Mouse (Mus musculus) liver, embryonic 16.5 days (tissue): ENCODE measurements at regions not wholly inside any gene's neighbourhood (a gene's known extent, or its start where the extent isn't known, plus 50 kb on each side); places are given as distances from the start of the nearest gene placed in this dataset.

Experiments used
- ATAC-seq: fragments of 200-750 bp; cut with Nextera tagmentation; 2 replicates; pipeline ENCODE4 v1.8.0; 2017; ENCODE audit warnings: low read depth, mild to moderate bottlenecking, moderate number of reproducible peaks, moderate library complexity
- H3K27ac ChIP-seq: fragments of 300-500 bp; sonication (generic); 2 replicates; pipeline ENCODE4 v1.5.1; 2014; ENCODE audit warnings: mild to moderate bottlenecking, low read length
- H3K27me3 ChIP-seq: fragments of 300-500 bp; sonication (generic); 2 replicates; pipeline ENCODE4 v1.6.1; 2014; ENCODE audit warnings: low read depth, low read length, mixed read lengths; ENCODE audit not compliant: control insufficient read depth, insufficient read depth
- H3K36me3 ChIP-seq: fragments of 300-500 bp; sonication (generic); 2 replicates; pipeline ENCODE4 v1.6.1; 2014; ENCODE audit warnings: mild to moderate bottlenecking; ENCODE audit not compliant: control insufficient read depth, insufficient read depth
- H3K4me1 ChIP-seq: fragments of 300-500 bp; sonication (generic); 2 replicates; pipeline ENCODE4 v1.6.1; 2014; ENCODE audit warnings: low read depth, low read length, mixed read lengths; ENCODE audit not compliant: control insufficient read depth
- H3K4me2 ChIP-seq: fragments of 300-500 bp; sonication (generic); 2 replicates; pipeline ENCODE4 v1.6.1; 2014; ENCODE audit warnings: low read depth, low read length, mixed read lengths
- H3K4me3 ChIP-seq: fragments of 300-500 bp; sonication (generic); 2 replicates; pipeline ENCODE4 v1.5.1; 2014; ENCODE audit warnings: low read depth, mild to moderate bottlenecking, low read length
- H3K9ac ChIP-seq: fragments of 300-500 bp; sonication (generic); 2 replicates; pipeline ENCODE4 v1.6.1; 2014; ENCODE audit warnings: low read depth, low read length
- H3K9me3 ChIP-seq: fragments of 300-500 bp; sonication (generic); replicated peaks from 2 replicates; pipeline ENCODE4 v1.6.1; 2016; ENCODE audit warnings: low read length; ENCODE audit not compliant: control insufficient read depth
- WGBS: fragments of 180-500 bp; shearing (Covaris S2); extraction: QIAGEN DNeasy Blood & Tissue Kit; methylation state at CpG from one replicate; pipeline ENCODE4 v1.1.7; 2014; ENCODE audit not compliant: insufficient replicate concordance; 5-methylcytosine and 5-hydroxymethylcytosine counted together

DNA sequence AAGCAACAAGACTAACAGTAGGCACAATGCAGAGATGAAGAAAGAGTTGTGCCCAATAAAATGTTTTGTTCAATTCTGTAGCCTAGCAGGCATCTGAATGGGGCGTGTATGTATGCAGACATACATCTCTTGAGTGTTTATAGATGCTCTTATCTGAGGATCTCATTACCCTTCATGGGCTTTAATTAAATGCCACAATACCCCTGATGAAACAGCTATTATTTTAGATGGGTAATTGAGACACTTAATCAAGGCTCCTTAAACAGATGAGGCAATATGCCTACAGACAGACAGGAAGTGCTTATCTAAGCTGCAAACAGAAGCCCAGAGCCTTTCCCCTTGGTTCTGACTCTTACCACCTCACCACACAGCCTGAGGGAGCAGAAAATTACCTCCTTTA is 384.6 kb upstream of the Adamts9 start:
- Histone ChIP-seq H3K4me1 (no peaks in the 10 kb centered on the region), H3K4me3 (no peak overlapping the region), H3K9me3 (no peaks in the 10 kb centered on the region), H3K27ac (no peak overlapping the region), H3K9ac (no peak overlapping the region), H3K4me2 (no peak overlapping the region), H3K27me3 (no peaks in the 10 kb centered on the region), H3K36me3 (no peaks in the 10 kb centered on the region)
- 67% methylated on average over 1 of the region's 1 CpGs for WGBS
- no peak for ATAC-seq

DNA sequence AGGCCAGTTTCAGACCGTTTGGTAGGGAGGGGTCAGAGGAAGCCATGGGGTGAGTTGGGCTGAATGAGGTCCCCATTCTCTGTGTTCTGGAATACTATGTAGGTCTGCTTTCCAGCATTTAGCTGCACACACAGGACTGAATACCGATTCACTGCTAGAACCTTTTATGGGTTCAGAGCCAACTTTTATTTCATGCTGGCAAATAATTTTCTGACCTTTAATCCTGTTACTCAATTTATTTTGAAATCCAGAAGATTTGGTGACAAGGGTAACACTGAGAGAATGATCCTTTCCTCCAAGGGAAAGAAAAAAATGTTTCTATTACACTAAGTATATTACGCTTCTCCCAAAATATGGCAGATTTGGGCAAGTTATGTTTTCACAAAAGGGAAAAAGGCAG is 380.6 kb upstream of the Adamts9 start:
- Histone ChIP-seq H3K9me3 (no peaks in the 10 kb centered on the region), H3K27ac (no peak overlapping the region), H3K4me1 (no peaks in the 10 kb centered on the region), H3K36me3 (no peaks in the 10 kb centered on the region), H3K4me2 (no peak overlapping the region), H3K4me3 (no peak overlapping the region), H3K27me3 (no peaks in the 10 kb centered on the region), H3K9ac (no peak overlapping the region)
- ATAC-seq, result no peak
- 61% methylated on average over 3 of the region's 3 CpGs for WGBS

DNA sequence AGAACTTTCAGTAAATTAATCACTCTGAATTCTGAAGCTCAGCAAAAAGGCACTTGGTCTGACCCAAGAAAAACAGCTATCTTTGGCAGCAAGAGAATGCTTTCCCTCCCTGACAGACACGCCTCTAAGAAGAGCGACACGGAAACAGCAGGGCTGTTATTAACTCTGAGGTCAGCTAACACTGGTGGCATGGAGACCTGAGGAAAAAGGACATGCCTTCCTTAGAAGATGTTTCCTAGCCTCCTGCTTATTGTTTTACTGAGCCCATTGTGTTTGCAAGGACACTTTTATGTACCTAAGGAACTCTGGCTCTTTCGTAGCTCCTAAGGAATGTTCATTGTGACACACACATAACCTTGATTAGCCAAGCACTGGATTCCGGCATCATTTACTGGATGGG is 371.3 kb upstream of the Adamts9 start:
- no peak overlapping the region for H3K27ac ChIP-seq
- no peak for ATAC-seq
- H3K9ac ChIP-seq, result no peak overlapping the region
- H3K4me2 ChIP-seq, result no peak overlapping the region
- 47% methylated on average over 5 of the region's 5 CpGs for WGBS
- no peaks in the 10 kb centered on the region for H3K9me3 ChIP-seq
- no peaks in the 10 kb centered on the region for H3K27me3 ChIP-seq
- H3K4me3 ChIP-seq, result no peak overlapping the region
- H3K36me3 ChIP-seq, result no peaks in the 10 kb centered on the region
- no peaks in the 10 kb centered on the region for H3K4me1 ChIP-seq

DNA sequence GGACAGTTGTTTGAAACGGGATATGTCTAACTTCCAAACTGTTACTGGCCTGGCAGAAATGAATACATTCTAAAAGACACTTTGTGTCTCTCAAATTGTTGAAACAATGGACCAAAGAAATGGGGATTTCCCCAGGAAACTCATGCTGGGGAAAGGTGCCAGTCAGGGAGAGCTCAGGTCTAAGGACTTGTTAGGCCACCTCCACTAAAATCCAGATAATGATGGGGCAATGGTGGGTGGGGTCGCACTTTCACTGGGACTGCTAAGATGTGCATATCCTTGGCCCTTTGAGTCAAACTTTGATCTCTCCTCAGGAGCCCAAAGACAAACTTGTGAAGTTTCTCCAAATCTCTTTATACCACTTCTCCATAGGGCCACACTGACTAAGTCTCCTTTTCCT is 361.9 kb upstream of the Adamts9 start:
- no peak for ATAC-seq
- 33% methylated on average over 2 of the region's 2 CpGs for WGBS

DNA sequence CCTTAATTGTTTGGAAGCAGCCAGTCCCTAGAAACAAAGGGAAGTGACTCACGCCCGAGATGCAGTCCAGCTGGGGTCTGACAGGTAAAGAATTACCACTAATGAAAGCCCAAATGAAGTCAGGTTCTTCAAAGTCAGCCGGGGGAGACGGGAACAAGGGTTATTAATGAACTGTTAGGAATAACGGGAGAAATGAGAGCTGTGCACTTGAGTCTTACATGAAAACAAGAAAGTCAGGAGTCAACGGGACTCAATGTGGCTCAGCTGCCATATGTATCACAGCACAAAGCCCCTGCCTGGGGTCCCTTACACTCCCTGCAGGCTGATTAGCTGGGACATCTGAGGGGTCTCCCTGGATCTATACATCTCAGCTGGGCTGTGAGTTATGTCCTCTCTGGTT is 354.7 kb upstream of the Adamts9 start:
- H3K27ac ChIP-seq, result no peak overlapping the region
- no peaks in the 10 kb centered on the region for H3K9me3 ChIP-seq
- H3K4me3 ChIP-seq, result no peak overlapping the region
- 39% methylated on average over 6 of the region's 6 CpGs for WGBS
- no peaks in the 10 kb centered on the region for H3K4me1 ChIP-seq
- no peak overlapping the region for H3K4me2 ChIP-seq
- no peaks in the 10 kb centered on the region for H3K36me3 ChIP-seq
- ATAC-seq, result no peak
- H3K9ac ChIP-seq, result no peak overlapping the region
- no peaks in the 10 kb centered on the region for H3K27me3 ChIP-seq

More for the DNA sequence above, 361.9 kb upstream of the Adamts9 start:
- no peaks in the 10 kb centered on the region for H3K27me3 ChIP-seq
- no peak overlapping the region for H3K9ac ChIP-seq
- no peak overlapping the region for H3K27ac ChIP-seq
- no peaks in the 10 kb centered on the region for H3K4me1 ChIP-seq
- no peak overlapping the region for H3K4me2 ChIP-seq
- no peaks in the 10 kb centered on the region for H3K36me3 ChIP-seq
- H3K4me3 ChIP-seq, result no peak overlapping the region
- H3K9me3 ChIP-seq, result no peaks in the 10 kb centered on the region

DNA sequence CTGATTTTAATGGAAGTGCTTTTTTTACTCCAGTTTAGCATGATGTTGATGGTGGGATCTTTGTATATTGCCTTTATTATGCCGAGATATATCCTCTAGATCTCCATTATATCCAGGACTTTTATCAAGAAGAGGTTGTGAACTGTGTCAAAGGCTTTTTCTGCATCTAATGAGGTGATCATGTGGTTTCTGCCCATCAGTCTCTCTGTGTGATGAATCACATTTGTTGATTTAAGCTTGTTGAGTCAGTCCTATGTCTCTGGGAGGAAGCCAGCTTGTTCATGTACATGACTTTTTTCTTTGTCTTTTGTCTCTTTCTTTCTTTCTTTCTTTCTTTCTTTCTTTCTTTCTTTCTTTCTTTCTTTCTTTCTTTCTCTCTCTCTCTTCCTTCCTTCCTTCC is 348.4 kb upstream of the Adamts9 start:
- no peak overlapping the region for H3K4me2 ChIP-seq
- no peak for ATAC-seq
- WGBS, result 42% methylated on average over 1 of the region's 1 CpGs

DNA sequence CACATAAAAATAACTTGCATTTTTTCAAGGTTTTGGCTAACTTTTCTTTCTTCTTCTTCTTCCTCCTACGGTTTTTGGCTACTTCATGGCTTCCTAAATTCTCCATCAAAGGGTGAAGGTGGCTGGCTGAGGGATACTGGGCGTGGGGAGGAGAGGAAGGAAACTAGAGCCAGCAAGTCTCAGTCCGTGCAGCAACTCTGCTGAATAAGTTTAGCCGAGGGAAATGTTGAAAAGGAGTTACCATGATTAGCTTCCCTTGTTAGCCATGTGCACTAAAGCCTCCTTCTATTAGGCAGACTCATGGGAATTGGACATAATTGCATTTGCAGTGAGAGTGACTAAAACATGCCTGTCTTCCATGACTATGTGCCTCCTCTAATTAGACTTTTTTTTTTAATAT is 345.1 kb upstream of the Adamts9 start:
- WGBS, result 34% methylated on average over 4 of the region's 4 CpGs
- Histone ChIP-seq H3K9me3 (no peaks in the 10 kb centered on the region), H3K27ac (no peak overlapping the region), H3K4me3 (no peak overlapping the region), H3K27me3 (no peaks in the 10 kb centered on the region), H3K36me3 (no peaks in the 10 kb centered on the region), H3K4me2 (no peak overlapping the region), H3K4me1 (no peaks in the 10 kb centered on the region), H3K9ac (no peak overlapping the region)
- no peak for ATAC-seq

More for the DNA sequence above, 348.4 kb upstream of the Adamts9 start:
- no peaks in the 10 kb centered on the region for H3K4me1 ChIP-seq
- no peaks in the 10 kb centered on the region for H3K36me3 ChIP-seq
- H3K9me3 ChIP-seq, result no peaks in the 10 kb centered on the region
- H3K9ac ChIP-seq, result no peak overlapping the region
- H3K4me3 ChIP-seq, result no peak overlapping the region
- H3K27ac ChIP-seq, result no peak overlapping the region
- H3K27me3 ChIP-seq, result no peaks in the 10 kb centered on the region

DNA sequence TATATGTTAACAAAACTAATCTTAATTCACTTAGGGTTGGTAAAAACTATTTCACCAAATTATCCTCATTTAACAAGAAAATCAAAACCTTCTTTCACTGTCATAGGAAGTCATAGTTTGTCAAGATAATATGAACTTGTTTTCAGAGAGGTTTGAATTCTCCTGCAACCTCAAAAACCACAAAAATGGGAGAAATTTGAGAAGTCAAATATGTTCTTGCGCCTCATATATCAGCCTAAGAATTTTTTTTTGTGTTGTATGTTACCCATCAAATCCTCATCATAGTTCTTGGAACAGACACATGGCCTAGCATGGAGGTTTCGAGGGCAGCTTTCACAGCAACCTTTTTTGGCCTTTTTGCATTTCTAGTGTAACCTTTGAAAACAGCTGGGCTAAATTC is 342.5 kb upstream of the Adamts9 start:
- no peak overlapping the region for H3K4me3 ChIP-seq
- H3K9me3 ChIP-seq, result no peaks in the 10 kb centered on the region
- no peak for ATAC-seq
- H3K4me2 ChIP-seq, result no peak overlapping the region
- 54% methylated on average over 2 of the region's 2 CpGs for WGBS
- H3K36me3 ChIP-seq, result no peaks in the 10 kb centered on the region
- H3K4me1 ChIP-seq, result no peaks in the 10 kb centered on the region
- H3K9ac ChIP-seq, result no peak overlapping the region
- no peak overlapping the region for H3K27ac ChIP-seq
- H3K27me3 ChIP-seq, result no peaks in the 10 kb centered on the region

DNA sequence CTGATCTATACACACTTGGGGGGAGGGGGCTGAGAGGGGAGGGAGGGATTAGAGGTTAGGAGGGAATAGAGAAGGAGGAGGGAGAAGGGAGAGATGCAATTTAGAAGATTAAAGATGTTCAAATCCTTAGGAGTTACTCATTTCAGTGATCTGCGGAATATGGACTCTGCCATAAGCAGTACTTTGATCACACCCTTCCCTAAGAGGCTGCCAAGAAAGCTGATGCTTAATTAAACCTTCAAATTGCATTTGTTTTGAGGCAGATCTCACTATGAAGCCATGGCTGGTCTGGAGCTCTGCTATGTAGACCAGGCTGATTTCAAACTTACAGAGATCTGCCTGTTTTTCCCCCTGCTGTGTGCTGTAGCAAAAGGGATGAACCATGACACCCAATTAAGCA is 338.2 kb upstream of the Adamts9 start:
- no peaks in the 10 kb centered on the region for H3K9me3 ChIP-seq
- no peak for ATAC-seq
- no peaks in the 10 kb centered on the region for H3K4me1 ChIP-seq
- no peaks in the 10 kb centered on the region for H3K36me3 ChIP-seq
- H3K27me3 ChIP-seq, result no peaks in the 10 kb centered on the region
- WGBS, result 38% methylated on average over 1 of the region's 1 CpGs
- no peak overlapping the region for H3K9ac ChIP-seq
- no peak overlapping the region for H3K4me2 ChIP-seq
- no peak overlapping the region for H3K27ac ChIP-seq
- H3K4me3 ChIP-seq, result no peak overlapping the region
